Mouse (Mus musculus) small intestine, adult 2 months (tissue): Measurements from ENCODE around the gene Gper1. TPM values are rescaled to one million over a fixed set of nuclear protein-coding genes. Genes with fewer than 3 reads are reported as not detected.

Source experiments
- H3K27ac ChIP-seq: fragments of 200-500 bp; 2 replicates; pipeline ENCODE4 v1.5.1; 2012; ENCODE audit warnings: low read depth, low read length, control low read depth, inconsistent platforms; ENCODE audit not compliant: insufficient read depth
- H3K27me3 ChIP-seq: fragments of 200-500 bp; 2 replicates; pipeline ENCODE4 v1.6.1; 2012; ENCODE audit warnings: mild to moderate bottlenecking, moderate library complexity, low read length, inconsistent platforms; ENCODE audit not compliant: control insufficient read depth, insufficient read depth
- H3K36me3 ChIP-seq: fragments of 200-500 bp; 2 replicates; pipeline ENCODE4 v1.6.1; 2012; ENCODE audit warnings: mild to moderate bottlenecking, low read length, control low read depth, inconsistent platforms; ENCODE audit not compliant: control insufficient read depth, insufficient read depth
- H3K4me1 ChIP-seq: fragments of 200-500 bp; 2 replicates; pipeline ENCODE4 v1.6.1; 2012; ENCODE audit warnings: low read length, inconsistent platforms, mixed read lengths; ENCODE audit not compliant: control insufficient read depth, insufficient read depth, insufficient read length
- H3K4me3 ChIP-seq: fragments of 200-500 bp; 2 replicates; pipeline ENCODE4 v1.5.1; 2012; ENCODE audit warnings: low read depth, mild to moderate bottlenecking, control low read depth, inconsistent platforms, low read length, moderate library complexity
- CTCF ChIP-seq: fragments of 200-500 bp; IDR thresholded peaks from 2 replicates; pipeline ENCODE4 v1.5.1; 2012; ENCODE audit warnings: low read depth, mild to moderate bottlenecking, control low read depth, inconsistent platforms, low read length, moderate library complexity, mixed read lengths; ENCODE audit not compliant: insufficient replicate concordance, insufficient read length; ENCODE audit errors: extremely low read depth
- POLR2A ChIP-seq: fragments of 200-500 bp; IDR thresholded peaks from 2 replicates; pipeline ENCODE4 v1.6.1; 2012; ENCODE audit warnings: low read depth, mild to moderate bottlenecking, control low read depth, inconsistent platforms, low read length, moderate library complexity
- WGBS: fragments of 180-500 bp; shearing (Covaris S2); methylation state at CpG from one replicate; pipeline ENCODE4 v1.1.7; 2018; 5-methylcytosine and 5-hydroxymethylcytosine counted together
- polyA plus RNA-seq: library from polyadenylated mRNA; depleted of rRNA; stranded (reverse); fragments of >200 nt; gene quantifications from 2 replicates; pipeline ENCODE4 v1.2.3, GENCODE M21; 2012

The Gper1 gene
- polyA plus RNA-seq, 1 experiment, result 1.8 TPM

- Histone ChIP-seq H3K4me1 (peaks cover 11% of the 10 kb centered on the region), H3K4me3 (peak overlapping the region; percentile 38), H3K27me3 (no peaks in the 10 kb centered on the region), H3K36me3 (no peaks in the 10 kb centered on the region), H3K27ac (peak overlapping the region; percentile 55)
- no peak for TF ChIP-seq POLR2A
- no peak for TF ChIP-seq CTCF
- 80% methylated on average over 7 of the region's 7 CpGs for WGBS
Observed at GRCm38 (mm10) chr5:139405478-139405877, 17.5 kb upstream of the Gper1 start.

GRCm38 (mm10) chr5:139405953-139406352 is 17.0 kb upstream of the Gper1 start:
- H3K27me3 ChIP-seq, result no peaks in the 10 kb centered on the region
- peaks cover 11% of the 10 kb centered on the region for H3K4me1 ChIP-seq
- TF ChIP-seq POLR2A, result no peak
- 70% methylated on average over 3 of the region's 3 CpGs for WGBS
- H3K36me3 ChIP-seq, result no peaks in the 10 kb centered on the region
- H3K4me3 ChIP-seq, result peak overlapping the region; percentile 38
- peak overlapping the region; percentile 55 for H3K27ac ChIP-seq

- Histone ChIP-seq H3K4me3 (peak overlapping the region; percentile 41), H3K27ac (peak overlapping the region; percentile 63; the same call in 1 of the 2 replicates), H3K36me3 (no peaks in the 10 kb centered on the region), H3K4me1 (peaks cover 11% of the 10 kb centered on the region), H3K27me3 (no peaks in the 10 kb centered on the region)
- 82% methylated on average over 14 of the region's 14 CpGs for WGBS
- TF ChIP-seq CTCF (no peak), POLR2A (no peak)
Observed at GRCm38 (mm10) chr5:139407121-139407885, 15.6 kb upstream of the Gper1 start.

GRCm38 (mm10) chr5:139408511-139408910 is 14.4 kb upstream of the Gper1 start:
- Histone ChIP-seq H3K27me3 (no peaks in the 10 kb centered on the region), H3K4me1 (peaks cover 11% of the 10 kb centered on the region), H3K4me3 (peak overlapping the region; percentile 41), H3K27ac (peak overlapping the region; percentile 63; the same call in 1 of the 2 replicates), H3K36me3 (no peaks in the 10 kb centered on the region)
- WGBS, result 78% methylated on average over 7 of the region's 7 CpGs
- TF ChIP-seq POLR2A (no peak), CTCF (no peak)

GRCm38 (mm10) chr5:139409412-139409811 is 13.5 kb upstream of the Gper1 start:
- H3K27ac ChIP-seq, result peak overlapping the region; percentile 65
- H3K36me3 ChIP-seq, result no peaks in the 10 kb centered on the region
- H3K27me3 ChIP-seq, result no peaks in the 10 kb centered on the region
- no peak overlapping the region for H3K4me3 ChIP-seq
- 14% methylated on average over 12 of the region's 12 CpGs for WGBS
- TF ChIP-seq POLR2A (no peak), CTCF (no peak)
- peaks cover 11% of the 10 kb centered on the region for H3K4me1 ChIP-seq

GRCm38 (mm10) chr5:139410056-139410455 is 12.9 kb upstream of the Gper1 start:
- Histone ChIP-seq H3K4me3 (no peak overlapping the region), H3K4me1 (peaks cover 11% of the 10 kb centered on the region), H3K27me3 (no peaks in the 10 kb centered on the region), H3K27ac (peak overlapping the region; percentile 65), H3K36me3 (no peaks in the 10 kb centered on the region)
- TF ChIP-seq POLR2A, result no peak
- TF ChIP-seq CTCF, result no peak
- 89% methylated on average over 4 of the region's 4 CpGs for WGBS

GRCm38 (mm10) chr5:139411117-139411516 is 11.8 kb upstream of the Gper1 start:
- WGBS, result 93% methylated on average over 6 of the region's 6 CpGs
- Histone ChIP-seq H3K27ac (no peak overlapping the region), H3K36me3 (no peaks in the 10 kb centered on the region), H3K4me1 (peaks cover 11% of the 10 kb centered on the region), H3K27me3 (no peaks in the 10 kb centered on the region), H3K4me3 (no peak overlapping the region)
- TF ChIP-seq CTCF (no peak), POLR2A (no peak)
